Mouse (Mus musculus) liver, embryonic 14.5 days (tissue): Measurements from ENCODE around the gene Gm21904.
"Not testable (repeated sequence)": the region's sequence is repeated elsewhere in the genome, so short reads cannot be mapped to it uniquely, and the experiment has no call there.

Experiments used
- CTCF ChIP-seq: IDR thresholded peaks from 2 replicates; pipeline ENCODE4 v1.5.1; 2016; ENCODE audit warnings: antibody characterized with exemption, low read depth, control low read depth
- EP300 ChIP-seq: IDR thresholded peaks from 2 replicates; pipeline ENCODE4 v1.6.1; 2016; ENCODE audit warnings: antibody characterized with exemption, low read depth

DNA sequence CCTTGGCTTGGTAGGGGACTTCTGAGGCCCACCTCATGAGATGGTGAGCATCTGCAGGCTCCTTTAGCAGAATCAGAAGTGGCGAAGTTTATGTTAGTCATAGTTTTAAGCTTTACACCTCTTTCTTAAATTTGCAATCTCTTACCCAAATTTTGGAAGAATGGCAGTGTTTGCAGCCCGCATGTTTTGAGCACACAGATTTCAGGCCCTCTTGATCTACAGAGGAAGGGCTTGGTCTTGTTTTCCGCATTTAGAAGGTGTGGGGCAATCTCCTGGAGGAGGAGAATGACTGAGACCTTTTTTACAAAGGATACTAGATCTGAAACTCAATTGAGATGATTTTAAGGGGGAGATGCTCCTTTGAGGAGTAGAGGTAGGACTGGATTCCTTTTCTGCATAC is at the start of gene Gm21904:
- TF ChIP-seq CTCF, EP300: not testable (repeated sequence)
